Mouse (Mus musculus): ENCODE measurements at regions not wholly inside any gene's neighbourhood (a gene's known extent, or its start where the extent isn't known, plus 50 kb on each side); places are given as distances from the start of the nearest gene placed in this dataset.

GRCm38 (mm10) chr1:76880783-76881145 lies 634.1 kb downstream of the Epha4 start:
- TF ChIP-seq CTCF (IDR thresholded peaks at IDR 0.05; ENCODE audit: insufficient read depth, low read length) (no peak), POLR2A (IDR thresholded peaks at IDR 0.05; ENCODE audit: borderline replicate concordance, extremely low read depth, low read depth, low read length) (no peak)
